Mouse (Mus musculus): ENCODE measurements at regions not wholly inside any gene's neighbourhood (a gene's known extent, or its start where the extent isn't known, plus 50 kb on each side); places are given as distances from the start of the nearest gene placed in this dataset.

GRCm38 (mm10) chr1:185080118-185080517, 80.7 kb upstream of the Mark1 start:
- no peak for TF ChIP-seq CTCF (IDR thresholded peaks at IDR 0.05; ENCODE audit: low read depth)
- TF ChIP-seq EP300 (optimal IDR thresholded peaks at IDR 0.05): no peak
